Mouse (Mus musculus): ENCODE results near the gene Actr3b.

- TF ChIP-seq CTCF (IDR thresholded peaks at IDR 0.05; ENCODE audit: borderline replicate concordance, insufficient read depth, low read depth, low read length) (no peak), POLR2A (IDR thresholded peaks at IDR 0.05; ENCODE audit: borderline replicate concordance, insufficient read depth, low read length) (no peak)
These were observed 40.4 kb upstream of the Actr3b start for GRCm38 (mm10) chr5:25719390-25719789.
